Mouse (Mus musculus): Measurements from ENCODE around the gene N4bp3. TPM values are rescaled to one million over a fixed set of nuclear protein-coding genes. Genes with fewer than 3 reads are reported as not detected.
"Not testable (repeated sequence)": the region's sequence is repeated elsewhere in the genome, so short reads cannot be mapped to it uniquely, and the experiment has no call there.

Gene N4bp3
- total RNA-seq, 2 experiments from 2014 or later, result 2.9 to 3.8 TPM

GRCm38 (mm10) chr11:51653736-51654135 lies 3.1 kb upstream of the N4bp3 start:
- DNase-seq, result no peak

GRCm38 (mm10) chr11:51652889-51653418 lies 2.3 kb upstream of the N4bp3 start:
- DNase-seq, result no peak

GRCm38 (mm10) chr11:51650261-51650660 lies 381 bp downstream of the N4bp3 start:
- DNase-seq, result no peak

GRCm38 (mm10) chr11:51649889-51650199 lies 798 bp downstream of the N4bp3 start:
- DNase-seq, result no peak

GRCm38 (mm10) chr11:51649111-51649888 lies 1.3 kb downstream of the N4bp3 start:
- no peak for DNase-seq

GRCm38 (mm10) chr11:51648566-51648965 lies 2.1 kb downstream of the N4bp3 start:
- no peak for DNase-seq

- peak; percentile 40 for DNase-seq
Observed at GRCm38 (mm10) chr11:51646751-51647667, 3.6 kb downstream of the N4bp3 start.

- no peak for DNase-seq
Observed at GRCm38 (mm10) chr11:51646245-51646644, 4.4 kb downstream of the N4bp3 start.

- DNase-seq, result no peak
Observed at GRCm38 (mm10) chr11:51645293-51645692, 5.3 kb downstream of the N4bp3 start.

GRCm38 (mm10) chr11:51644217-51644616 lies 6.4 kb downstream of the N4bp3 start:
- DNase-seq, result no peak

- DNase-seq, result peak; percentile 48
Observed at GRCm38 (mm10) chr11:51643761-51644160, 6.9 kb downstream of the N4bp3 start.

GRCm38 (mm10) chr11:51643202-51643601 lies 7.4 kb downstream of the N4bp3 start:
- DNase-seq, result no peak

- DNase-seq, result no peak
Observed at GRCm38 (mm10) chr11:51640748-51641147, 9.9 kb downstream of the N4bp3 start.

GRCm38 (mm10) chr11:51638497-51638896 lies 12.1 kb downstream of the N4bp3 start:
- DNase-seq, result no peak

GRCm38 (mm10) chr11:51637971-51638414 lies 12.6 kb downstream of the N4bp3 start:
- DNase-seq, result no peak

GRCm38 (mm10) chr11:51636323-51636684 lies 14.3 kb downstream of the N4bp3 start:
- peak; percentile 51 for DNase-seq

GRCm38 (mm10) chr11:51635525-51636322 lies 14.9 kb downstream of the N4bp3 start, which contains the start of gene Rmnd5b:
Gene Rmnd5b, minus strand, starts transcription at chr11:51635896.
- peak; percentile 87 for DNase-seq

GRCm38 (mm10) chr11:51635127-51635524 lies 15.5 kb downstream of the N4bp3 start:
- no peak for DNase-seq

GRCm38 (mm10) chr11:51633721-51634120 lies 16.9 kb downstream of the N4bp3 start:
- DNase-seq, result no peak

- DNase-seq, result not testable (repeated sequence)
Observed at GRCm38 (mm10) chr11:51633200-51633599, 17.4 kb downstream of the N4bp3 start.

- no peak for DNase-seq
Observed at GRCm38 (mm10) chr11:51632130-51632753, 18.4 kb downstream of the N4bp3 start.
